Mouse (Mus musculus): ENCODE data around the gene Sertad4. TPM values are rescaled to one million over a fixed set of nuclear protein-coding genes. Genes with fewer than 3 reads are reported as not detected.

Sertad4 gene
- polyA plus RNA-seq, 1 experiment from 2014 or later: 21.5 TPM

GRCm38 (mm10) chr1:192814700-192815099, 40.9 kb downstream of the Sertad4 start:
- WGBS: 30% methylated on average over 3 of the region's 3 CpGs

GRCm38 (mm10) chr1:192812758-192813157, 42.8 kb downstream of the Sertad4 start:
- H3K4me3 ChIP-seq (ENCODE audit: low read depth, low read length): no peak overlapping the region
- H3K9me3 ChIP-seq (ENCODE audit: control insufficient read depth, low read depth, low read length): no peaks in the 10 kb centered on the region
- no peak overlapping the region for H3K27ac ChIP-seq (ENCODE audit: low read length)
- no peaks in the 10 kb centered on the region for H3K36me3 ChIP-seq (ENCODE audit: control insufficient read depth, insufficient read depth, low read length)
- no peak overlapping the region for H3K9ac ChIP-seq (replicated peaks; ENCODE audit: low read depth, low read length)
- WGBS: 88% methylated on average over 9 of the region's 9 CpGs
- ATAC-seq (ENCODE audit: insufficient number of reproducible peaks, insufficient read depth, low FRiP score, low read depth): no peak
- H3K4me2 ChIP-seq (replicated peaks; ENCODE audit: low read depth, low read length): no peak overlapping the region
- peaks cover 13% of the 10 kb centered on the region for H3K4me1 ChIP-seq (ENCODE audit: control insufficient read depth, insufficient read depth, low read length)
- no peaks in the 10 kb centered on the region for H3K27me3 ChIP-seq (ENCODE audit: control insufficient read depth, insufficient read depth, low read length)

More at GRCm38 (mm10) chr1:192814700-192815099, 40.9 kb downstream of the Sertad4 start:
- no peaks in the 10 kb centered on the region for H3K36me3 ChIP-seq (ENCODE audit: control insufficient read depth, insufficient read depth, low read length)
- no peak overlapping the region for H3K4me2 ChIP-seq (replicated peaks; ENCODE audit: low read depth, low read length)
- peaks cover 13% of the 10 kb centered on the region for H3K4me1 ChIP-seq (ENCODE audit: control insufficient read depth, insufficient read depth, low read length)
- no peaks in the 10 kb centered on the region for H3K9me3 ChIP-seq (ENCODE audit: control insufficient read depth, low read depth, low read length)
- no peak overlapping the region for H3K27ac ChIP-seq (ENCODE audit: low read length)
- H3K9ac ChIP-seq (replicated peaks; ENCODE audit: low read depth, low read length): no peak overlapping the region
- no peak overlapping the region for H3K4me3 ChIP-seq (ENCODE audit: low read depth, low read length)
- ATAC-seq (ENCODE audit: insufficient number of reproducible peaks, insufficient read depth, low FRiP score, low read depth): no peak
- H3K27me3 ChIP-seq (ENCODE audit: control insufficient read depth, insufficient read depth, low read length): no peaks in the 10 kb centered on the region

GRCm38 (mm10) chr1:192812290-192812689, 43.3 kb downstream of the Sertad4 start:
- H3K27ac ChIP-seq (ENCODE audit: low read length): peak overlapping the region; percentile 39; the same call in 1 of the 2 replicates
- no peak for ATAC-seq (ENCODE audit: insufficient number of reproducible peaks, insufficient read depth, low FRiP score, low read depth)
- no peak overlapping the region for H3K9ac ChIP-seq (replicated peaks; ENCODE audit: low read depth, low read length)
- no peaks in the 10 kb centered on the region for H3K27me3 ChIP-seq (ENCODE audit: control insufficient read depth, insufficient read depth, low read length)
- H3K4me2 ChIP-seq (replicated peaks; ENCODE audit: low read depth, low read length): no peak overlapping the region
- H3K4me3 ChIP-seq (ENCODE audit: low read depth, low read length): no peak overlapping the region
- H3K36me3 ChIP-seq (ENCODE audit: control insufficient read depth, insufficient read depth, low read length): no peaks in the 10 kb centered on the region
- WGBS: 49% methylated on average over 5 of the region's 5 CpGs
- peaks cover 13% of the 10 kb centered on the region for H3K4me1 ChIP-seq (ENCODE audit: control insufficient read depth, insufficient read depth, low read length)
- H3K9me3 ChIP-seq (ENCODE audit: control insufficient read depth, low read depth, low read length): no peaks in the 10 kb centered on the region

GRCm38 (mm10) chr1:192806168-192807157, 49.1 kb downstream of the Sertad4 start:
- Histone ChIP-seq H3K4me3 (ENCODE audit: low read depth, low read length) (no peak overlapping the region), H3K9ac (replicated peaks; ENCODE audit: low read depth, low read length) (no peak overlapping the region), H3K27me3 (ENCODE audit: control insufficient read depth, insufficient read depth, low read length) (no peaks in the 10 kb centered on the region), H3K4me1 (ENCODE audit: control insufficient read depth, insufficient read depth, low read length) (peaks cover 8% of the 10 kb centered on the region), H3K27ac (ENCODE audit: low read length) (peak overlapping the region; percentile 44; the same call in 1 of the 2 replicates), H3K9me3 (ENCODE audit: control insufficient read depth, low read depth, low read length) (no peaks in the 10 kb centered on the region), H3K36me3 (ENCODE audit: control insufficient read depth, insufficient read depth, low read length) (no peaks in the 10 kb centered on the region), H3K4me2 (replicated peaks; ENCODE audit: low read depth, low read length) (no peak overlapping the region)
- WGBS: 39% methylated on average over 9 of the region's 10 CpGs
- ATAC-seq (ENCODE audit: insufficient number of reproducible peaks, insufficient read depth, low FRiP score, low read depth): peak; percentile 60; the same call in 1 of the 2 replicates

- Histone ChIP-seq H3K4me1 (ENCODE audit: control insufficient read depth, insufficient read depth, low read length) (peaks cover 30% of the 10 kb centered on the region), H3K4me2 (replicated peaks; ENCODE audit: low read depth, low read length) (no peak overlapping the region), H3K4me3 (ENCODE audit: low read depth, low read length) (no peak overlapping the region), H3K9ac (replicated peaks; ENCODE audit: low read depth, low read length) (no peak overlapping the region), H3K36me3 (ENCODE audit: control insufficient read depth, insufficient read depth, low read length) (no peaks in the 10 kb centered on the region), H3K27ac (ENCODE audit: low read length) (no peak overlapping the region; the same call in 1 of the 2 replicates), H3K27me3 (ENCODE audit: control insufficient read depth, insufficient read depth, low read length) (no peaks in the 10 kb centered on the region), H3K9me3 (ENCODE audit: control insufficient read depth, low read depth, low read length) (peaks cover 1% of the 10 kb centered on the region; the same call in 1 of the 2 replicates)
- no peak for ATAC-seq (ENCODE audit: insufficient number of reproducible peaks, insufficient read depth, low FRiP score, low read depth)
- WGBS: 85% methylated on average over 8 of the region's 8 CpGs
These were observed 55.2 kb downstream of the Sertad4 start for GRCm38 (mm10) chr1:192800338-192800737.

GRCm38 (mm10) chr1:192799165-192799991, 56.2 kb downstream of the Sertad4 start:
- peak overlapping the region; percentile 77 for H3K27ac ChIP-seq (ENCODE audit: low read length)
- no peaks in the 10 kb centered on the region for H3K27me3 ChIP-seq (ENCODE audit: control insufficient read depth, insufficient read depth, low read length)
- WGBS: 36% methylated on average over 10 of the region's 10 CpGs
- no peaks in the 10 kb centered on the region for H3K36me3 ChIP-seq (ENCODE audit: control insufficient read depth, insufficient read depth, low read length)
- no peak for ATAC-seq (ENCODE audit: insufficient number of reproducible peaks, insufficient read depth, low FRiP score, low read depth)
- H3K4me2 ChIP-seq (replicated peaks; ENCODE audit: low read depth, low read length): no peak overlapping the region
- peaks cover 5% of the 10 kb centered on the region; the same call in 1 of the 2 replicates for H3K9me3 ChIP-seq (ENCODE audit: control insufficient read depth, low read depth, low read length)
- H3K4me1 ChIP-seq (ENCODE audit: control insufficient read depth, insufficient read depth, low read length): peaks cover 30% of the 10 kb centered on the region
- H3K9ac ChIP-seq (replicated peaks; ENCODE audit: low read depth, low read length): no peak overlapping the region
- H3K4me3 ChIP-seq (ENCODE audit: low read depth, low read length): no peak overlapping the region

- Histone ChIP-seq H3K36me3 (ENCODE audit: control insufficient read depth, insufficient read depth, low read length) (no peaks in the 10 kb centered on the region), H3K27ac (ENCODE audit: low read length) (peak overlapping the region; percentile 77), H3K27me3 (ENCODE audit: control insufficient read depth, insufficient read depth, low read length) (no peaks in the 10 kb centered on the region), H3K4me1 (ENCODE audit: control insufficient read depth, insufficient read depth, low read length) (peaks cover 30% of the 10 kb centered on the region), H3K4me2 (replicated peaks; ENCODE audit: low read depth, low read length) (no peak overlapping the region), H3K9ac (replicated peaks; ENCODE audit: low read depth, low read length) (no peak overlapping the region), H3K9me3 (ENCODE audit: control insufficient read depth, low read depth, low read length) (peaks cover 5% of the 10 kb centered on the region; the same call in 1 of the 2 replicates), H3K4me3 (ENCODE audit: low read depth, low read length) (no peak overlapping the region)
- WGBS: 58% methylated on average over 16 of the region's 16 CpGs
- peak; percentile 48; the same call in 1 of the 2 replicates for ATAC-seq (ENCODE audit: insufficient number of reproducible peaks, insufficient read depth, low FRiP score, low read depth)
These were observed 57.1 kb downstream of the Sertad4 start for GRCm38 (mm10) chr1:192798212-192799164.
